20 mouse cellular contexts compared by ENCODE assay signal in genomic region chr10:122629003-122629402, GRCm38 (mm10). TPM values are rescaled to one million over a fixed set of nuclear protein-coding genes. Genes with fewer than 3 reads are reported as not detected.
DNase-seq lines count a peak whose midpoint lies in the region; ATAC-seq and TF ChIP-seq lines count a peak whose summit lies in the region.
"Had no signal": no experiment of that assay in that cellular context is flagged by ENCODE, and none has a peak within 500 bp of the region (broad histone marks: within the 10 kb centered on the region; RNA-seq: fewer than 3 reads in every experiment).

No protein-coding gene starts in this region.

- no peaks in the 10 kb centered on the region for H3K9me3 ChIP-seq in forebrain, postnatal 0 days (ENCODE audit: low read length)
- no peaks in the 10 kb centered on the region for H3K9me3 ChIP-seq in forebrain, embryonic 10.5 days
- H3K9me3 ChIP-seq: embryonic facial prominence, embryonic 10.5 days; heart, embryonic 15.5 days; kidney, embryonic 15.5 days; limb, embryonic 15.5 days; lung, embryonic 15.5 days had no signal

- ATAC-seq in forebrain, postnatal 0 days = no peak
- ATAC-seq: forebrain, embryonic 16.5 days; hindbrain, embryonic 16.5 days; intestine, postnatal 0 days; midbrain, embryonic 16.5 days had no signal

- TF ChIP-seq POLR2A in thymus, adult 2 months (IDR thresholded peaks at IDR 0.05; ENCODE audit: control insufficient read depth, extremely low read depth, insufficient read depth, low read length, poor library complexity) = no peak

- no peak overlapping the region for H3K4me3 ChIP-seq in forebrain, postnatal 0 days (ENCODE audit: low read depth, low read length)
- no peak overlapping the region for H3K4me3 ChIP-seq in forebrain, embryonic 10.5 days
- no peak overlapping the region for H3K4me3 ChIP-seq in thymus, adult 2 months (ENCODE audit: control insufficient read depth, insufficient read depth, low read length)
- H3K4me3 ChIP-seq: embryonic facial prominence, embryonic 10.5 days; heart, embryonic 15.5 days; kidney, embryonic 15.5 days; limb, embryonic 15.5 days; lung, embryonic 15.5 days had no signal

- no peak overlapping the region for H3K4me2 ChIP-seq in forebrain, postnatal 0 days (ENCODE audit: low read depth)
- H3K4me2 ChIP-seq: heart, embryonic 15.5 days; kidney, embryonic 15.5 days; limb, embryonic 15.5 days; lung, embryonic 15.5 days had no signal

- H3K9ac ChIP-seq in forebrain, postnatal 0 days = no peak overlapping the region
- H3K9ac ChIP-seq: heart, embryonic 15.5 days; kidney, embryonic 15.5 days; limb, embryonic 15.5 days; liver, embryonic 14.5 days; lung, embryonic 15.5 days had no signal

- TF ChIP-seq CTCF in forebrain, postnatal 0 days (IDR thresholded peaks at IDR 0.05; ENCODE audit: low read depth) = peak; percentile 21; the same call in 1 of the 2 replicates
- TF ChIP-seq CTCF in thymus, adult 2 months (IDR thresholded peaks at IDR 0.05; ENCODE audit: borderline replicate concordance, control insufficient read depth, extremely low read depth, insufficient read depth, low read length, poor library complexity) = no peak

- no peaks in the 10 kb centered on the region for H3K27me3 ChIP-seq in forebrain, postnatal 0 days (ENCODE audit: insufficient read depth, low read length)
- H3K27me3 ChIP-seq in forebrain, embryonic 10.5 days (ENCODE audit: poor library complexity, severe bottlenecking) = no peaks in the 10 kb centered on the region
- no peaks in the 10 kb centered on the region for H3K27me3 ChIP-seq in thymus, adult 2 months (ENCODE audit: control insufficient read depth, insufficient read depth, low read length)
- H3K27me3 ChIP-seq: heart, embryonic 15.5 days; kidney, embryonic 15.5 days; limb, embryonic 15.5 days; lung, embryonic 15.5 days had no signal

- no peak overlapping the region for H3K27ac ChIP-seq in forebrain, postnatal 0 days (ENCODE audit: low read depth, low read length)
- H3K27ac ChIP-seq in forebrain, embryonic 10.5 days = no peak overlapping the region
- H3K27ac ChIP-seq in thymus, adult 2 months (ENCODE audit: control insufficient read depth, insufficient read depth, low read length) = no peak overlapping the region
- H3K27ac ChIP-seq: embryonic facial prominence, embryonic 10.5 days; heart, embryonic 15.5 days; kidney, embryonic 15.5 days; limb, embryonic 15.5 days; liver, embryonic 14.5 days; lung, embryonic 15.5 days; macrophage had no signal

- no peaks in the 10 kb centered on the region for H3K4me1 ChIP-seq in forebrain, postnatal 0 days (ENCODE audit: insufficient read depth)
- no peaks in the 10 kb centered on the region for H3K4me1 ChIP-seq in forebrain, embryonic 10.5 days
- H3K4me1 ChIP-seq in thymus, adult 2 months (replicated peaks; ENCODE audit: control insufficient read depth, insufficient read depth, low read length) = 0 out of 2 replicates have a peak, but pooled peaks cover 3% of the 10 kb centered on the region
- H3K4me1 ChIP-seq: embryonic facial prominence, embryonic 10.5 days; heart, embryonic 15.5 days; kidney, embryonic 15.5 days; limb, embryonic 15.5 days; lung, embryonic 15.5 days had no signal

- H3K36me3 ChIP-seq in forebrain, postnatal 0 days (ENCODE audit: insufficient read depth) = no peaks in the 10 kb centered on the region
- H3K36me3 ChIP-seq in forebrain, embryonic 10.5 days (replicated peaks) = no peaks in the 10 kb centered on the region
- H3K36me3 ChIP-seq in thymus, adult 2 months (ENCODE audit: control insufficient read depth, insufficient read depth, low read length) = no peaks in the 10 kb centered on the region
- H3K36me3 ChIP-seq: embryonic facial prominence, embryonic 10.5 days; heart, embryonic 15.5 days; kidney, embryonic 15.5 days; limb, embryonic 15.5 days; lung, embryonic 15.5 days had no signal

- DNase-seq in forebrain, postnatal 0 days = no peak
- DNase-seq in forebrain, embryonic 10.5 days (ENCODE audit: extremely low spot score, low spot score) = no peak
- DNase-seq in thymus, adult 2 months = peak; percentile 43
- DNase-seq in thymus, postnatal 0 days (ENCODE audit: low spot score) = no peak
- peak; percentile 35 for DNase-seq in naive thymus-derived CD4-positive, alpha-beta T cell, adult 2 months (ENCODE audit: low read depth)
- no peak for DNase-seq in adrenal gland, postnatal 36 days
- no peak for DNase-seq in lung, postnatal 25 days (ENCODE audit: low spot score)
- DNase-seq: adrenal gland, postnatal 25 days; cerebellum, adult 9-10 months had no signal

- WGBS in forebrain, postnatal 0 days = 62% methylated on average over 4 of the region's 4 CpGs
- WGBS in forebrain, embryonic 10.5 days = 79% methylated on average over 4 of the region's 4 CpGs
- 50% methylated on average over 4 of the region's 4 CpGs for WGBS in thymus, adult 2 months

RNA-seq across cellular contexts. Expression of gene Ppm1h, which starts 49.6 kb away (rescaled TPM):
- total RNA-seq in forebrain, postnatal 0 days (2014; rRNA removed) = 28.9 and 31.7 TPM in 2 replicates
- 21.0 and 31.1 TPM in 2 replicates for polyA plus RNA-seq in forebrain, postnatal 0 days (2015; fragmentation: Nextera tagmentation; extraction: Ambion mirVana)
- 2.7 and 3.7 TPM in 2 replicates for polyA plus RNA-seq in forebrain, embryonic 10.5 days (2016; fragmentation: Nextera tagmentation; extraction: Ambion mirVana)
- 61.7 and 67.1 TPM in 2 replicates for polyA plus RNA-seq in thymus, adult 2 months (2012; rRNA removed)
- 55.6 and 67.8 TPM in 2 replicates for polyA plus RNA-seq in thymus, postnatal 0 days (2015; fragmentation: Nextera tagmentation; extraction: Ambion mirVana)
- total RNA-seq in adrenal gland, postnatal 36 days (2021) = 10 to 100 TPM; 17.6 to 35.3 TPM

Comparison
In these comparisons a context has a peak if more than half of its experiments do, and no peak if none do; other contexts are left out.
1. DNase-seq: peak in thymus, adult 2 months (single experiment) and naive thymus-derived CD4-positive, alpha-beta T cell, adult 2 months (single experiment); none in forebrain, postnatal 0 days (single experiment), forebrain, embryonic 10.5 days (single experiment), thymus, postnatal 0 days (single experiment), adrenal gland, postnatal 36 days (0 of 2) and lung, postnatal 25 days (single experiment).